Mouse (Mus musculus) E14TG2a.4 (cell line): ENCODE data around the gene Cemip.

Experiments used
- H3K27me3 ChIP-seq: 2 replicates; pipeline ENCODE4 v1.6.1; 2014; ENCODE audit warnings: low read length, control low read depth; ENCODE audit not compliant: insufficient read depth
- H3K36me3 ChIP-seq: 2 replicates; pipeline ENCODE4 v1.6.1; 2014; ENCODE audit warnings: low read length, control low read depth; ENCODE audit not compliant: insufficient read depth
- H3K4me1 ChIP-seq: replicated peaks from 2 replicates; pipeline ENCODE4 v1.6.1; 2014; ENCODE audit warnings: low read depth, low read length, control low read depth
- H3K4me3 ChIP-seq: replicated peaks from 2 replicates; pipeline ENCODE4 v1.5.1; 2014; ENCODE audit warnings: mild to moderate bottlenecking, low read length
- H3K9me3 ChIP-seq: 2 replicates; pipeline ENCODE4 v1.6.1; 2014; ENCODE audit warnings: low read length, control low read depth
- CTCF ChIP-seq: conservative IDR thresholded peaks from 2 replicates; pipeline ENCODE4 v1.5.1; 2014; ENCODE audit warnings: low read length
- NANOG ChIP-seq: IDR thresholded peaks from 2 replicates; pipeline ENCODE4 v1.6.1; 2014; ENCODE audit warnings: borderline replicate concordance, low read length, mixed read lengths
- POU5F1 ChIP-seq: IDR thresholded peaks from 2 replicates; pipeline ENCODE4 v1.6.1; 2014; ENCODE audit warnings: low read length, borderline replicate concordance

Cemip gene

GRCm38 (mm10) chr7:83952511-83952910 lies 133.8 kb downstream of the Cemip start:
- TF ChIP-seq NANOG (no peak), POU5F1 (no peak), CTCF (no peak)
- H3K27me3 ChIP-seq: no peaks in the 10 kb centered on the region; the same call in 1 of the 2 replicates
- no peaks in the 10 kb centered on the region for H3K9me3 ChIP-seq
- H3K4me3 ChIP-seq: no peak overlapping the region
- no peaks in the 10 kb centered on the region for H3K4me1 ChIP-seq
- H3K36me3 ChIP-seq: no peaks in the 10 kb centered on the region

GRCm38 (mm10) chr7:83951327-83951726 lies 135.0 kb downstream of the Cemip start:
- Histone ChIP-seq H3K4me3 (no peak overlapping the region), H3K9me3 (no peaks in the 10 kb centered on the region), H3K4me1 (no peaks in the 10 kb centered on the region), H3K36me3 (no peaks in the 10 kb centered on the region), H3K27me3 (no peaks in the 10 kb centered on the region; the same call in 1 of the 2 replicates)
- TF ChIP-seq POU5F1 (no peak), CTCF (no peak)

GRCm38 (mm10) chr7:83949662-83950061 lies 136.6 kb downstream of the Cemip start:
- H3K27me3 ChIP-seq: no peaks in the 10 kb centered on the region; the same call in 1 of the 2 replicates
- no peaks in the 10 kb centered on the region for H3K36me3 ChIP-seq
- no peaks in the 10 kb centered on the region for H3K4me1 ChIP-seq
- no peaks in the 10 kb centered on the region for H3K9me3 ChIP-seq
- TF ChIP-seq CTCF (no peak), NANOG (no peak), POU5F1 (no peak)
- H3K4me3 ChIP-seq: no peak overlapping the region

- H3K4me1 ChIP-seq: no peaks in the 10 kb centered on the region
- no peaks in the 10 kb centered on the region for H3K36me3 ChIP-seq
- no peak overlapping the region for H3K4me3 ChIP-seq
- H3K9me3 ChIP-seq: no peaks in the 10 kb centered on the region
- TF ChIP-seq CTCF (no peak), POU5F1 (no peak), NANOG (no peak)
- H3K27me3 ChIP-seq: no peaks in the 10 kb centered on the region; the same call in 1 of the 2 replicates
Measured at GRCm38 (mm10) chr7:83948743-83949142, 137.6 kb downstream of the Cemip start.

- Histone ChIP-seq H3K4me3 (no peak overlapping the region), H3K9me3 (no peaks in the 10 kb centered on the region), H3K4me1 (no peaks in the 10 kb centered on the region), H3K36me3 (no peaks in the 10 kb centered on the region), H3K27me3 (no peaks in the 10 kb centered on the region)
- no peak for TF ChIP-seq POU5F1
- TF ChIP-seq CTCF: no peak
- TF ChIP-seq NANOG: no peak
Measured at GRCm38 (mm10) chr7:83941701-83942101, 144.6 kb downstream of the Cemip start.

GRCm38 (mm10) chr7:83940136-83940535 lies 146.2 kb downstream of the Cemip start:
- no peaks in the 10 kb centered on the region for H3K4me1 ChIP-seq
- no peaks in the 10 kb centered on the region for H3K36me3 ChIP-seq
- no peak for TF ChIP-seq CTCF
- TF ChIP-seq NANOG: no peak
- no peak for TF ChIP-seq POU5F1
- H3K9me3 ChIP-seq: no peaks in the 10 kb centered on the region
- no peaks in the 10 kb centered on the region for H3K27me3 ChIP-seq
- H3K4me3 ChIP-seq: no peak overlapping the region

GRCm38 (mm10) chr7:83939017-83939721 lies 147.1 kb downstream of the Cemip start:
- H3K36me3 ChIP-seq: no peaks in the 10 kb centered on the region
- H3K4me3 ChIP-seq: no peak overlapping the region
- no peak for TF ChIP-seq POU5F1
- TF ChIP-seq CTCF: no peak
- TF ChIP-seq NANOG: no peak
- no peaks in the 10 kb centered on the region for H3K9me3 ChIP-seq
- no peaks in the 10 kb centered on the region for H3K27me3 ChIP-seq
- H3K4me1 ChIP-seq: no peaks in the 10 kb centered on the region

GRCm38 (mm10) chr7:83921637-83922036 lies 164.7 kb downstream of the Cemip start:
- Histone ChIP-seq H3K36me3 (no peaks in the 10 kb centered on the region), H3K4me3 (no peak overlapping the region), H3K27me3 (no peaks in the 10 kb centered on the region), H3K9me3 (peaks cover 19% of the 10 kb centered on the region), H3K4me1 (no peaks in the 10 kb centered on the region)
- no peak for TF ChIP-seq POU5F1
- TF ChIP-seq NANOG: no peak
- no peak for TF ChIP-seq CTCF

- Histone ChIP-seq H3K4me3 (no peak overlapping the region), H3K36me3 (no peaks in the 10 kb centered on the region), H3K4me1 (no peaks in the 10 kb centered on the region), H3K9me3 (peaks cover 19% of the 10 kb centered on the region), H3K27me3 (no peaks in the 10 kb centered on the region)
- TF ChIP-seq POU5F1 (no peak), CTCF (no peak), NANOG (no peak)
Measured at GRCm38 (mm10) chr7:83920241-83920640, 166.1 kb downstream of the Cemip start.
